Mouse (Mus musculus) limb, embryonic 12.5 days (tissue): Measurements from ENCODE around the gene Ufc1. TPM values are rescaled to one million over a fixed set of nuclear protein-coding genes. Genes with fewer than 3 reads are reported as not detected.

Experiments used
- ATAC-seq: fragments of 200-750 bp; cut with Nextera tagmentation; 2 replicates; pipeline ENCODE4 v1.8.0; 2017; ENCODE audit warnings: low read depth, moderate TSS enrichment; ENCODE audit not compliant: insufficient number of reproducible peaks, insufficient read depth, low FRiP score, low TSS enrichment
- H3K27ac ChIP-seq: fragments of 300-500 bp; sonication (generic); 2 replicates; pipeline ENCODE4 v1.5.1; 2016; ENCODE audit warnings: mild to moderate bottlenecking, moderate library complexity
- H3K27me3 ChIP-seq: fragments of 300-500 bp; sonication (generic); 2 replicates; pipeline ENCODE4 v1.6.1; 2016; ENCODE audit warnings: mild to moderate bottlenecking, moderate library complexity
- H3K36me3 ChIP-seq: fragments of 300-500 bp; sonication (generic); 2 replicates; pipeline ENCODE4 v1.6.1; 2016; ENCODE audit warnings: mild to moderate bottlenecking, moderate library complexity
- H3K4me1 ChIP-seq: fragments of 300-500 bp; sonication (generic); replicated peaks from 2 replicates; pipeline ENCODE4 v1.6.1; 2016
- H3K4me2 ChIP-seq: fragments of 300-500 bp; sonication (generic); 2 replicates; pipeline ENCODE4 v1.6.1; 2016; ENCODE audit warnings: mild to moderate bottlenecking, moderate library complexity
- H3K4me3 ChIP-seq: fragments of 300-500 bp; sonication (generic); replicated peaks from 2 replicates; pipeline ENCODE4 v1.5.1; 2016; ENCODE audit warnings: mild to moderate bottlenecking
- H3K9ac ChIP-seq: fragments of 300-500 bp; sonication (generic); replicated peaks from 2 replicates; pipeline ENCODE4 v1.6.1; 2016; ENCODE audit warnings: mild to moderate bottlenecking, moderate library complexity
- H3K9me3 ChIP-seq: fragments of 300-500 bp; sonication (generic); 2 replicates; pipeline ENCODE4 v1.6.1; 2016; ENCODE audit warnings: mild to moderate bottlenecking, moderate library complexity
- WGBS: fragments of 180-500 bp; shearing (Covaris S2); methylation state at CpG from one replicate; pipeline ENCODE4 v1.1.7; 2016; 5-methylcytosine and 5-hydroxymethylcytosine counted together
- polyA plus RNA-seq: library from polyadenylated mRNA; unstranded; fragments of >200 nt; fragmentation: Nextera tagmentation; extraction: Ambion mirVana; gene quantifications from 2 replicates; pipeline ENCODE4 v1.2.1, GENCODE M21; 2016

The Ufc1 gene
- polyA plus RNA-seq, 1 experiment from 2014 or later: 111 TPM

GRCm38 (mm10) chr1:171269848-171270572 is 24.8 kb downstream of the Ufc1 start, which contains the start of gene B4galt3:
Gene B4galt3, plus strand, starts transcription at chr1:171270328.
- H3K27me3 ChIP-seq: no peaks in the 10 kb centered on the region; the same call in 1 of the 2 replicates
- H3K9me3 ChIP-seq: no peaks in the 10 kb centered on the region
- peak within 1 kb of the TSS; percentile 53; the same call in 1 of the 2 replicates for H3K27ac ChIP-seq
- 3% methylated on average over 36 of the region's 36 CpGs for WGBS
- H3K4me3 ChIP-seq: peak within 1 kb of the TSS; percentile 77
- H3K4me2 ChIP-seq: peak within 1 kb of the TSS; percentile 95
- H3K9ac ChIP-seq: peak within 1 kb of the TSS; percentile 73
- ATAC-seq: peak; percentile 93
- peaks cover 35% of the 10 kb centered on the region for H3K36me3 ChIP-seq
- peaks cover 7% of the 10 kb centered on the region for H3K4me1 ChIP-seq

GRCm38 (mm10) chr1:171268341-171268740 is 26.5 kb downstream of the Ufc1 start:
- ATAC-seq: no peak
- H3K4me3 ChIP-seq: no peak overlapping the region
- H3K4me2 ChIP-seq: no peak overlapping the region
- no peaks in the 10 kb centered on the region; the same call in 1 of the 2 replicates for H3K27me3 ChIP-seq
- H3K9me3 ChIP-seq: no peaks in the 10 kb centered on the region
- H3K9ac ChIP-seq: no peak overlapping the region
- no peak overlapping the region for H3K27ac ChIP-seq
- peaks cover 10% of the 10 kb centered on the region for H3K4me1 ChIP-seq
- peaks cover 18% of the 10 kb centered on the region for H3K36me3 ChIP-seq
- WGBS: 55% methylated on average over 1 of the region's 1 CpGs

GRCm38 (mm10) chr1:171265971-171266744 is 28.7 kb downstream of the Ufc1 start:
- Histone ChIP-seq H3K9me3 (no peaks in the 10 kb centered on the region), H3K4me1 (peaks cover 17% of the 10 kb centered on the region), H3K9ac (no peak overlapping the region), H3K4me2 (no peak overlapping the region), H3K36me3 (no peaks in the 10 kb centered on the region), H3K27ac (no peak overlapping the region), H3K4me3 (no peak overlapping the region), H3K27me3 (no peaks in the 10 kb centered on the region; the same call in 1 of the 2 replicates)
- ATAC-seq: no peak
- 65% methylated on average over 4 of the region's 4 CpGs for WGBS

DNA sequence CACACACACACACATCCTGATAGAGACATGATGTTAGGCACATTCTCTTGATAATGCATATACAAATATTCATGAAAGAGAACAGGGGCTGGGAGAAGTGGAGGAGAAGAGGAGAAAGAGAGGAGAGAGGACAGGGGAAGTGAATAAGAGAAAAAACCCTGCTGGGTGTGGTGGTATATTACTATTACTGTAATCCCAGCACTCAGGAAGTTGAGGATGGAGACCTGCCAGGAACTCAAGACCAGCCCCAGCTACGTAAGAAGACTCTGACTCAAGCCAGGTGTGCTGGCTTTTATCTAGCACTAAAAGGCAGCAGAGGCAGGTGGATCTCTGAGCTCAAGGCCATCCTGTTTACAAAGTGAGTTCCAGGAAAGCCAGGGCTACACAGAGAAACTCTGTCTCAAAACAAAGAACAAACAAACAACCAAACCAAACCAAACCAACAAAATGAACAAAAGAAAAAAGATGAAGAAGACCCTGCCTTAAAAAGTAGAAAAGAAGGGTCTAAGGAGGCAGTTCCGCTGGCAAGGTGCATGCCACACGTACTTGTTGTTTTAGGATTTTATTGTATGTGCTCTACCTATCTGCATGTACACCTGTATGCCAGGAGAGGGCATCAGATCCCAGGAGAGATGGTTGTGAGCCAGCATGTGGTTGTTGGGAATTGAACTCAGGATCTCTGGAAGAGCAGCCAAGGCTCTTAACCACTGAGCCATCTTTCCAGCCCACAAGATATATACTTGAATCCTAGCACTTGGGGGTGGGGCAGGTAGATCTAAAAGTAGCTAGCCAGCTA is 31.0 kb downstream of the Ufc1 start:
- H3K4me2 ChIP-seq: peak overlapping the region; percentile 48; the same call in 1 of the 2 replicates

DNA sequence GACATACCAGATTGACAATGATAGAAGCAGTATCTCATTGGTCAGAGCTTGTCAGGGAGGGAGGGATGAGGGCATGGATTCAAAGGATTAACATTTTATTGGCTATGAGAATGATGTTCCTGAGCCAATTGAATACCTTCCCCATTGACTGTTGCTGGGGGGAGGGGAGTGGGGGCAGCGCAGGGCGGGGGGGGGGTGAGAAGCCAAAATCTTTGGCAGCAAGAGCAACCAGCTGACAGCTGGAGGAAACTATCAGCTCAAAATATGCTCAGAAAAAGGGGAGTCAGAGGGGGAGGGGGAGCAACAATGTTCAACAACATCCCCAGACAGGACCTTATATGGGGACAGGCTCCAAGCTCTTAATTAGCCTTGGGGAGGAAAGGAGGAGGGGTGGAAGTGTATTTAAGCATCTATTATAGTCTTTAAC is 31.6 kb downstream of the Ufc1 start:
- Histone ChIP-seq H3K36me3 (peaks cover 8% of the 10 kb centered on the region), H3K27me3 (no peaks in the 10 kb centered on the region; the same call in 1 of the 2 replicates), H3K9ac (no peak overlapping the region), H3K9me3 (no peaks in the 10 kb centered on the region), H3K4me3 (peak overlapping the region; percentile 11; the same call in 1 of the 2 replicates), H3K27ac (peak overlapping the region; percentile 66), H3K4me1 (peaks cover 11% of the 10 kb centered on the region), H3K4me2 (peak overlapping the region; percentile 48)
- no peak for ATAC-seq
- 12% methylated on average over 2 of the region's 2 CpGs for WGBS

More for the DNA sequence above, 31.0 kb downstream of the Ufc1 start:
- Histone ChIP-seq H3K9me3 (no peaks in the 10 kb centered on the region), H3K9ac (no peak overlapping the region), H3K36me3 (peaks cover 4% of the 10 kb centered on the region), H3K27ac (peak overlapping the region; percentile 66; the same call in 1 of the 2 replicates), H3K27me3 (no peaks in the 10 kb centered on the region; the same call in 1 of the 2 replicates), H3K4me3 (no peak overlapping the region), H3K4me1 (peaks cover 11% of the 10 kb centered on the region)
- ATAC-seq: no peak
- WGBS: 74% methylated on average over 3 of the region's 3 CpGs

- peak overlapping the region; percentile 37; the same call in 1 of the 2 replicates for H3K9ac ChIP-seq
- H3K4me3 ChIP-seq: peak overlapping the region; percentile 11; the same call in 1 of the 2 replicates
- peak; percentile 53; the same call in 1 of the 2 replicates for ATAC-seq
- no peaks in the 10 kb centered on the region for H3K9me3 ChIP-seq
- H3K27me3 ChIP-seq: no peaks in the 10 kb centered on the region; the same call in 1 of the 2 replicates
- peak overlapping the region; percentile 48 for H3K4me2 ChIP-seq
- WGBS: 8% methylated on average over 8 of the region's 8 CpGs
- peak overlapping the region; percentile 66 for H3K27ac ChIP-seq
- H3K36me3 ChIP-seq: peaks cover 13% of the 10 kb centered on the region
- H3K4me1 ChIP-seq: peaks cover 11% of the 10 kb centered on the region
These were observed 32.2 kb downstream of the Ufc1 start for GRCm38 (mm10) chr1:171262594-171263130.

DNA sequence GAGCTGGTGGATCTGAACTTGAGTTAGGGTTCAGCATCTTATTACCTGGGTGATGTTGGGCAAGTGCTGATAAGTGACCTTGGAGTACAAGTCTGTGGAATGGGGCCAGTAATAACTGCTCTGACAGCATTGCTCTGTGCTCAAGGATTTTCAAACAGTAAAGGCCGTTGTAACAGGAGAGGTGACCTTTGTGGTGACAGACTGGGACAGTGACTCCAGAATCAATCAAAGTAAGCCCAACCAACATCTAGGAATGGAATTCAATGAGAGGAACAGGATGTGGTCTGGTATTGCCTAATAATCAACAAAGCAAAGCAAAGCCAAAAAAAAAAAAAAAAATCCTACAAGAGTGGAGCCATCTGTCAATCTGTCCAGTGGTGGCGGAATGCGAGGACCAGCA is 34.5 kb downstream of the Ufc1 start:
- no peak for ATAC-seq
- Histone ChIP-seq H3K9me3 (no peaks in the 10 kb centered on the region), H3K4me3 (no peak overlapping the region), H3K27me3 (no peaks in the 10 kb centered on the region), H3K27ac (no peak overlapping the region), H3K36me3 (peaks cover 31% of the 10 kb centered on the region), H3K9ac (no peak overlapping the region), H3K4me2 (no peak overlapping the region), H3K4me1 (peaks cover 11% of the 10 kb centered on the region)
- 83% methylated on average over 3 of the region's 3 CpGs for whole genome bisulfite sequencing

GRCm38 (mm10) chr1:171258921-171259320 is 35.9 kb downstream of the Ufc1 start:
- Histone ChIP-seq H3K27ac (no peak overlapping the region), H3K36me3 (peaks cover 38% of the 10 kb centered on the region), H3K4me3 (no peak overlapping the region), H3K9me3 (no peaks in the 10 kb centered on the region), H3K4me1 (peaks cover 11% of the 10 kb centered on the region), H3K4me2 (no peak overlapping the region), H3K27me3 (no peaks in the 10 kb centered on the region), H3K9ac (no peak overlapping the region)
- no peak for ATAC-seq
- 78% methylated on average over 17 of the region's 17 CpGs for WGBS

DNA sequence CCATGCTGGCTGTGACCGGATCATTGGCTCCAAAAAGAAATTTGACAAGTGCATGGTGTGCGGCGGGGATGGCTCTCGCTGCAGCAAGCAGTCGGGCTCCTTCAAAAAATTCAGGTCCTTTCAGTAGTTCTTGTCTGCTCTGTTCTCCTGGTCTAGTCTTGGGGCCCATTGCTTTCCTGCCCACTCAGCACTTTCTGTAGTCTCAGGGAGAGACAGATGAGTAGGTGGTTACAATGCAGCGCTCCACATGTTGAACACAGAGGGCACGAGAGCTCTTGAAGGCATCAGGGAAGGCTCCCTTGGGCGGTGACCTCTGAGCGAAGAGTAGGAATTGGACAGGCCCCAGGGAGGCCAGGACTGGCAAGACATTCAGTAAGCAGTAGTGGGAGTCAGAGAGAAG is 37.0 kb downstream of the Ufc1 start:
- Histone ChIP-seq H3K27me3 (no peaks in the 10 kb centered on the region), H3K27ac (no peak overlapping the region), H3K9me3 (no peaks in the 10 kb centered on the region), H3K9ac (no peak overlapping the region), H3K4me2 (no peak overlapping the region), H3K4me3 (no peak overlapping the region), H3K4me1 (peaks cover 11% of the 10 kb centered on the region), H3K36me3 (peaks cover 46% of the 10 kb centered on the region)
- 87% methylated on average over 9 of the region's 9 CpGs for WGBS
- no peak for ATAC-seq

DNA sequence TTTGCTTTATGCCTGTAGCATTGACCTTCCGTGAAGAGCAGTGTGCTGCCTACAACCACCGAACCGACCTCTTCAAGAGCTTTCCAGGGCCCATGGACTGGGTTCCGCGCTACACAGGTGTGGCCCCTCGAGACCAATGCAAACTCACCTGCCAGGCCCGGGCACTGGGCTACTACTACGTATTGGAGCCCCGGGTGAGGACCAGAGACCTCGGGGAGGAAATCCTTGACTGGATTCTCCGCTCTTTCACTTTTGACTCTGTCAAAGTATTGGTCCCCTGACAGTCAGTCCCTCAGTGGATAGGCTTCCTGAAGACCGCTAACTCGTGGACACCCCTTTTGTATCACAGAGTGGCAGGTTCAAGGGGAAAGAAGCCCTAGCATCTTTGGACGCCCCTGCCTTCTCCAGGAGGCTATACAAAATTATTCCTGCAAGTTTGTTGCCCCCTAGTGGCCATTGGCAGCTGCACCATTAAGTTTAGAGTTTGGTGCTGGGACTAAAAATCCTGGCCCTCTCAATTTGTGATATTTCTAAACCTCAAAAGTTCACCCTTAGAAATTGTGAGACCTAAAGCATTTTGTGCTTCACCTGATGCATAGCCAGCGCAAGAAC is 37.8 kb downstream of the Ufc1 start:
- ATAC-seq: no peak
- peaks cover 46% of the 10 kb centered on the region for H3K36me3 ChIP-seq
- H3K4me3 ChIP-seq: no peak overlapping the region
- H3K9me3 ChIP-seq: no peaks in the 10 kb centered on the region
- no peaks in the 10 kb centered on the region for H3K27me3 ChIP-seq
- H3K9ac ChIP-seq: no peak overlapping the region; the same call in 1 of the 2 replicates
- H3K27ac ChIP-seq: no peak overlapping the region
- no peak overlapping the region for H3K4me2 ChIP-seq
- peaks cover 13% of the 10 kb centered on the region for H3K4me1 ChIP-seq
- WGBS: 68% methylated on average over 15 of the region's 15 CpGs
